Comparison of ENCODE assay signal across 7 mouse cellular contexts in genomic region chr4:55531096-55531855, GRCm38 (mm10). TPM values are rescaled to one million over a fixed set of nuclear protein-coding genes. Genes with fewer than 3 reads are reported as not detected.
A peak's percentile ranks its signal among the peaks of the same experiment; 100 is the strongest.
DNase-seq lines count a peak whose midpoint lies in the region; ATAC-seq and TF ChIP-seq lines count a peak whose summit lies in the region.

No protein-coding gene starts in this region.

- no peak for ATAC-seq in forebrain, embryonic 14.5 days
- no peak for ATAC-seq in limb, embryonic 13.5 days (ENCODE audit: low FRiP score, low read depth)

- H3K4me3 ChIP-seq in E14TG2a.4 (replicated peaks; ENCODE audit: low read length) = peak overlapping the region; percentile 93
- H3K4me3 ChIP-seq in forebrain, embryonic 14.5 days (ENCODE audit: low read depth, low read length) = peak overlapping the region; percentile 56
- peak overlapping the region; percentile 71 for H3K4me3 ChIP-seq in limb, embryonic 13.5 days
- peak overlapping the region; percentile 8 for H3K4me3 ChIP-seq in thymus, adult 2 months (ENCODE audit: control insufficient read depth, insufficient read depth, low read length)

- peak overlapping the region; percentile 54 for H3K9ac ChIP-seq in forebrain, embryonic 14.5 days (ENCODE audit: low read length)
- peak overlapping the region; percentile 82 for H3K9ac ChIP-seq in limb, embryonic 13.5 days

- H3K9me3 ChIP-seq in E14TG2a.4 (ENCODE audit: low read length) = no peaks in the 10 kb centered on the region
- no peaks in the 10 kb centered on the region for H3K9me3 ChIP-seq in forebrain, embryonic 14.5 days (replicated peaks; ENCODE audit: control insufficient read depth, low read length)
- H3K9me3 ChIP-seq in limb, embryonic 13.5 days = no peaks in the 10 kb centered on the region

- peak; percentile 57 to 85 for DNase-seq in adrenal gland, adult (ENCODE audit: inconsistent age in 2 of 2, low spot score in 1 of 2)
- peak; percentile 30 for DNase-seq in forebrain, embryonic 14.5 days (ENCODE audit: low spot score)
- peak; percentile 60 for DNase-seq in heart, postnatal 4 days
- peak; percentile 54 for DNase-seq in naive thymus-derived CD4-positive, alpha-beta T cell, adult 2 months (ENCODE audit: low read depth)
- peak; percentile 26 for DNase-seq in thymus, adult 2 months

- WGBS in forebrain, embryonic 14.5 days = under 1% methylated on average over 56 of the region's 56 CpGs
- WGBS in limb, embryonic 13.5 days = 2% methylated on average over 56 of the region's 56 CpGs
- whole genome bisulfite sequencing in thymus, adult 2 months = 2% methylated on average over 56 of the region's 56 CpGs

- no peak overlapping the region for H3K27ac ChIP-seq in forebrain, embryonic 14.5 days (ENCODE audit: low read depth, low read length)
- H3K27ac ChIP-seq in limb, embryonic 13.5 days = no peak overlapping the region
- H3K27ac ChIP-seq in thymus, adult 2 months (ENCODE audit: control insufficient read depth, insufficient read depth, low read length) = no peak overlapping the region

- no peak for TF ChIP-seq CTCF in E14TG2a.4 (conservative IDR thresholded peaks at IDR 0.05; ENCODE audit: low read length)
- TF ChIP-seq CTCF in thymus, adult 2 months (IDR thresholded peaks at IDR 0.05; ENCODE audit: borderline replicate concordance, control insufficient read depth, extremely low read depth, insufficient read depth, low read length, poor library complexity) = no peak

- H3K4me2 ChIP-seq in forebrain, embryonic 14.5 days (ENCODE audit: low read length) = peak overlapping the region; percentile 94
- peak overlapping the region; percentile 93 for H3K4me2 ChIP-seq in limb, embryonic 13.5 days (replicated peaks)

- peaks cover 50% of the 10 kb centered on the region for H3K4me1 ChIP-seq in E14TG2a.4 (replicated peaks; ENCODE audit: low read depth, low read length)
- peaks cover 14% of the 10 kb centered on the region for H3K4me1 ChIP-seq in forebrain, embryonic 14.5 days (ENCODE audit: control insufficient read depth, insufficient read depth, low read length)
- H3K4me1 ChIP-seq in limb, embryonic 13.5 days = peaks cover 37% of the 10 kb centered on the region
- H3K4me1 ChIP-seq in thymus, adult 2 months (replicated peaks; ENCODE audit: control insufficient read depth, insufficient read depth, low read length) = peaks cover 19% of the 10 kb centered on the region

- 0 out of 2 replicates have a peak, but pooled peaks cover 6% of the 10 kb centered on the region for H3K27me3 ChIP-seq in E14TG2a.4 (ENCODE audit: insufficient read depth, low read length)
- H3K27me3 ChIP-seq in forebrain, embryonic 14.5 days (replicated peaks; ENCODE audit: control insufficient read depth, insufficient read depth, low read length) = peaks cover 17% of the 10 kb centered on the region
- H3K27me3 ChIP-seq in limb, embryonic 13.5 days = peaks cover 24% of the 10 kb centered on the region
- H3K27me3 ChIP-seq in thymus, adult 2 months (ENCODE audit: control insufficient read depth, insufficient read depth, low read length) = peaks cover 14% of the 10 kb centered on the region; the same call in 1 of the 2 replicates

- peaks cover 50% of the 10 kb centered on the region for H3K36me3 ChIP-seq in E14TG2a.4 (ENCODE audit: insufficient read depth, low read length)
- H3K36me3 ChIP-seq in forebrain, embryonic 14.5 days (ENCODE audit: control insufficient read depth, insufficient read depth, low read length) = no peaks in the 10 kb centered on the region
- peaks cover 4% of the 10 kb centered on the region; the same call in 1 of the 2 replicates for H3K36me3 ChIP-seq in limb, embryonic 13.5 days
- no peaks in the 10 kb centered on the region for H3K36me3 ChIP-seq in thymus, adult 2 months (ENCODE audit: control insufficient read depth, insufficient read depth, low read length)

- no peak for TF ChIP-seq POLR2A in thymus, adult 2 months (IDR thresholded peaks at IDR 0.05; ENCODE audit: control insufficient read depth, extremely low read depth, insufficient read depth, low read length, poor library complexity)

RNA-seq across cellular contexts. Expression of gene Klf4, which starts 1.0 kb away (rescaled TPM):
- 1.3 and 1.9 TPM in 2 replicates for polyA plus RNA-seq in forebrain, embryonic 14.5 days (2014; fragmentation: Nextera tagmentation; extraction: Ambion mirVana)
- 10 to 100 TPM; 44.3 to 44.9 TPM for total RNA-seq in heart, postnatal 4 days (2021)
- 12.3 and 12.6 TPM in 2 replicates for polyA plus RNA-seq in limb, embryonic 13.5 days (2015; fragmentation: Nextera tagmentation; extraction: Ambion mirVana)
- 10.1 and 11.4 TPM in 2 replicates for polyA plus RNA-seq in thymus, adult 2 months (2012; rRNA removed)

Comparison
In these comparisons a context has a peak if more than half of its experiments do, and no peak if none do; other contexts are left out.
1. H3K4me3 ChIP-seq: peak in every context shown above with its lines; median percentile 93 in E14TG2a.4; 71 in limb, embryonic 13.5 days; 56 in forebrain, embryonic 14.5 days; 8 in thymus, adult 2 months.